Mouse (Mus musculus) Muller cell, postnatal 12 days (primary cell): ENCODE data around the gene Wdr72.
A peak's percentile ranks its signal among the peaks of the same experiment; 100 is the strongest.

Experiments
- DNase-seq: peaks from one replicate; pipeline ENCODE4 v3.0.0-alpha.2; 2015; ENCODE audit errors: inconsistent ontology term

Wdr72 gene

DNA sequence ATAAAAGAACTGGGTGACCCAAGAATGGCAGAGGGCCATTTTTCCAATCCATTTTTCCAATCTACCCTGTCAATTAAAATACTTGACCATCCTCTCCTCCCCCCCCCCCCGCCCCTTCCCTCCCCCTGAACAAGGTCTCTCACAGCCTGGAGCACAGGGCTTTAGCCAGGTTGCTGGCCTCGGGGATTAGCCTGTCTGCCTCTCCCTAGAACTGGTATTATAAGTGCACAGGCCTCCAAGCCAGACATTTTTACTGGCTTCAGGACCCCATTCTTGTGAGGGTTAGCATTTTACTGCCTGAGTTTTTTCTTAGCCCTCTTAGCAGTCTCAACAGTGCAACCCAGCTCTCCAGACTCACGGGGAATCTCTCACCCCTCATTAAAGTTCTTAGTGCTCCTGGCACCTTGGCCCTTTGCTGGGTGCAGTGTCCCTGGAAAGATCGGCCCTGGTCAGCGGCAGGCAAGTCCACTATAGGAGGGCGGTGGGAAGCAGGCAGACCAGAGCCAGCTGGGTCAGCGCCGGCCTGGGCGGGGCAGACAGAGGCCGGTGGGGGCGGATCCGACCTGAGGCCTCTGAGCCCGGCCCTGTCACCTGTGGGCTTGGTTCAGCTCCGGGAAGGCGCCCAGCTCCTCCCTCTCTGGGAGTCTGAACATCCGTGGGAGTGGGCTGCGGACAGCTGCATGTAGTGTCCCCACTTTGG is at the start of gene Wdr72:
Gene Wdr72, plus strand, starts transcription at position 596 of the 700 bp plus-strand sequence.
- DNase-seq = peak; percentile 32

GRCm38 (mm10) chr9:74066278-74066677 is 43.9 kb upstream of the Wdr72 start:
- DNase-seq = no peak

DNA sequence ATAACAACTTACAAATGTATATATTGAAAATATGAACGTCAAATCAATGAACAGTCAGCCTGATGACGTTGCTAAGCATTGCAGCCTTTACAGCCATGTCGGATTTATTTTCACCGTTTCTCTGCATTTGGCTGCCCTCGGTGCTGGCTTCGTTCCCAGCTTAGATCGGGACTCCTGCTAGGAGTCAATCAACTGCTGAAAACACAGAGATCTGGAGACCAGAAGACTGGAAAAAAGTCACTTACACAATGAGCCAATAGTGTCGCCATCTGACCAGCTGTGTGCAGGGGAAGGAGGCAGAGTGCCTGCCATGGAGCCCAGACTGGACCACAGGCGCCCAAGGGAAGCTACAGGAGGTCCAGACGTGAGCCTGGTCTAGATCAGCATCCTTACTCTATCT is 43.4 kb upstream of the Wdr72 start:
- DNase-seq = no peak

- DNase-seq = no peak
These were observed 34.2 kb upstream of the Wdr72 start for GRCm38 (mm10) chr9:74075958-74076357.

DNA sequence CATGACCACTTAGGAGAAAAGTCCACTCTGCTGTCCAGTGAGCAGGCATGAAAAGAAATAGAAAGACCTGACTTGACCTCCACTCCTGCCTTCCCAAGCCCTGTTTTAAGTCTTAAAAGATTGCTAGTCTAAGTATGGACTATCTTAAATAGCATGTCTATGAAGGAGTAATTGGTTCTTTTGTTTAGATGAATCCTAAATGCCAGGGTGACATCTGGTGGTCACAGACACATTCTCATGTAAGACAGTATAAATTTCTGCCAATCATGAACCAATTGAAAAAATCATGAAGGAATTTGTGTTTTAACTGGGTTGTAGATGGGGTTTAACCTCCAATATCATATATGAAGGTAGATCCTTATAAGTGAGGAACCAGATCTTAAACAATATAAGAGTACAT is 31.7 kb upstream of the Wdr72 start:
- DNase-seq = no peak

GRCm38 (mm10) chr9:74080241-74080640 is 29.9 kb upstream of the Wdr72 start:
- DNase-seq = no peak

- DNase-seq = no peak
These were observed 8.6 kb upstream of the Wdr72 start for GRCm38 (mm10) chr9:74101591-74101990.

GRCm38 (mm10) chr9:74102615-74103014 is 7.5 kb upstream of the Wdr72 start:
- DNase-seq = peak; percentile 20

- DNase-seq = peak; percentile 7
These were observed 283 bp downstream of the Wdr72 start for GRCm38 (mm10) chr9:74110461-74110816.

GRCm38 (mm10) chr9:74112526-74112925 is 2.4 kb downstream of the Wdr72 start:
- DNase-seq = no peak

- DNase-seq = no peak
These were observed 16.1 kb downstream of the Wdr72 start for GRCm38 (mm10) chr9:74126222-74126621.

GRCm38 (mm10) chr9:74134010-74134409 is 23.9 kb downstream of the Wdr72 start:
- no peak for DNase-seq

- DNase-seq = peak; percentile 24
These were observed 31.7 kb downstream of the Wdr72 start for GRCm38 (mm10) chr9:74141864-74142263.

GRCm38 (mm10) chr9:74142705-74143104 is 32.5 kb downstream of the Wdr72 start:
- no peak for DNase-seq

GRCm38 (mm10) chr9:74145203-74145602 is 35.0 kb downstream of the Wdr72 start:
- no peak for DNase-seq

DNA sequence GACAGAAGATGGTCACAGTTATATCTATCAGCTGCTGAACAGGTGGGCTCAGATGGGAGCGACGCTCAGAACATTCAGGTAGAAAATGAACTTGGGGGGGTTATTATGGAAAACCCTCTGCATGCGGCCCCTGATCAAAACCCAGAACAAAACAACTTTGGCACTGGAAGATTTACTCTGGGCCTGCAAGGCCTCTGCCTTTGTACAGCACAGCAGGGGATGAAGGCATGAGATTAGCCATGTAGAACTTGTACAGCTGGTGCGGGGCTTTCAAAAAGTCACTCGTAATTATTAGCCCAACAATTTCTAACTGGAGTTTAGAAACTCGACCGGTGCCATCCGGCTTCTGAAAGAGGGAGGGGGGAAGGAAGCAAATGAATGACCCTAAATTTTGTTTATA is 38.1 kb downstream of the Wdr72 start:
- DNase-seq = no peak

- DNase-seq = no peak
These were observed 50.3 kb downstream of the Wdr72 start for GRCm38 (mm10) chr9:74160361-74160933.

GRCm38 (mm10) chr9:74165697-74166096 is 55.5 kb downstream of the Wdr72 start:
- no peak for DNase-seq

- DNase-seq = no peak
These were observed 59.7 kb downstream of the Wdr72 start for GRCm38 (mm10) chr9:74169904-74170303.

- peak; percentile 44 for DNase-seq
These were observed 76.7 kb downstream of the Wdr72 start for GRCm38 (mm10) chr9:74186748-74187400.

- no peak for DNase-seq
These were observed 77.4 kb downstream of the Wdr72 start for GRCm38 (mm10) chr9:74187401-74188029.

GRCm38 (mm10) chr9:74194898-74195297 is 84.7 kb downstream of the Wdr72 start:
- DNase-seq = peak; percentile 68

GRCm38 (mm10) chr9:74228272-74228671 is 118.1 kb downstream of the Wdr72 start:
- DNase-seq = peak; percentile 12
